15 mouse cellular contexts compared by ENCODE assay signal in the genomic region with DNA sequence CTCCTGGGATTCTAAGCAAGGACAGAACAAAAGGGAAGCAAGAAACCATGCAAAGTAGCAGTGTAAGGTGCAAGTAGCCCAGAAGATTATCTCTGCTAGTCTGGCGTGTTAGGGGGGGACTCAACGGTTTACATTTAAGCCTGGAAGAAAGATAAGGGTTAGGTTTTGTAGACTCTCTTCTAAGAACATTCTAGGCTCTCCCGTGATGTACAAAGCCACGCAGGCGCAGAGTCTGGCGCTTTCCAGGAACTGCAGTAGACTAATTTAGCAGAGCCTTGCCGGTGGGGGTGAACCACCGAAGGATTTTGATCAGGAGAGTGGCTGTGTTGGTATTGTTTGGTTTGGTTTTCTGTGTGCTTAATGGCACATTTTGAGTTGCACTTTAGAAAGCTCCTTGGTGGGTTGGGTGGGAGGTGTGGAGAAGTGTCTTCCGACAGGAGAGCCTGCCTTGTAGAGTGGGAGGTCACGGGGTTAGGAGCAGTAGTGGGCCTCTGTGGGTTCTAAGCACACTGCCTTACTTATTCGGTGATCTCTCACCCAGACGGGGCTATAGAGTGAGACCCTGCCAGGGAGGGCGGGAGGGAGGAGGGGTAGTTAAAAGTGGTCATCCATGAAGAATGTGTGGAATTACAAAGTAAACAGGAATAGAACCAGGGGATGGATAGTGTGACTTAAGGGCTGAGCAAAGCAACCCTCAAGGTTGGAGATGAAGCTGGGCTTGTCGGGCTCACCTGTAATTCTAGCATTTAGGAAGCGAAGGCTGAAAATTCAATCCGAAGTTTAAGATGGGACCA. TPM values are rescaled to one million over a fixed set of nuclear protein-coding genes. Genes with fewer than 3 reads are reported as not detected.
A peak's percentile ranks its signal among the peaks of the same experiment; 100 is the strongest.
DNase-seq lines count a peak whose midpoint lies in the region; ATAC-seq and TF ChIP-seq lines count a peak whose summit lies in the region.
"Had no signal": no experiment of that assay in that cellular context is flagged by ENCODE, and none has a peak within 500 bp of the region (broad histone marks: within the 10 kb centered on the region; RNA-seq: fewer than 3 reads in every experiment).

No protein-coding gene starts in this region.

- no peak overlapping the region for H3K4me2 ChIP-seq in kidney, embryonic 14.5 days (replicated peaks; ENCODE audit: low read depth, low read length)
- H3K4me2 ChIP-seq in neural tube, embryonic 13.5 days = no peak overlapping the region
- H3K4me2 ChIP-seq in heart, postnatal 0 days (ENCODE audit: low read depth, low read length) = no peak overlapping the region
- H3K4me2 ChIP-seq: embryonic facial prominence, embryonic 15.5 days; limb, embryonic 12.5 days had no signal

- WGBS in kidney, embryonic 14.5 days = 44% methylated on average over 16 of the region's 16 CpGs
- WGBS in neural tube, embryonic 13.5 days = 78% methylated on average over 16 of the region's 16 CpGs
- 52% methylated on average over 16 of the region's 16 CpGs for WGBS in heart, postnatal 0 days

- no peak for TF ChIP-seq CTCF in heart, postnatal 0 days (IDR thresholded peaks at IDR 0.05; ENCODE audit: low read depth)

- no peak overlapping the region for H3K4me3 ChIP-seq in kidney, embryonic 14.5 days (ENCODE audit: low read length)
- H3K4me3 ChIP-seq in neural tube, embryonic 13.5 days = no peak overlapping the region
- no peak overlapping the region for H3K4me3 ChIP-seq in heart, postnatal 0 days (ENCODE audit: low read depth, low read length)
- H3K4me3 ChIP-seq: embryonic facial prominence, embryonic 15.5 days; limb, embryonic 12.5 days had no signal

- ATAC-seq in kidney, embryonic 14.5 days (ENCODE audit: low FRiP score, low TSS enrichment) = peak; percentile 80
- ATAC-seq in neural tube, embryonic 13.5 days (ENCODE audit: low read depth) = no peak
- ATAC-seq in heart, postnatal 0 days (ENCODE audit: insufficient read depth, low read depth) = no peak
- ATAC-seq: forebrain, embryonic 16.5 days had no signal

- H3K9me3 ChIP-seq in kidney, embryonic 14.5 days (ENCODE audit: control insufficient read depth, low read length) = no peaks in the 10 kb centered on the region
- H3K9me3 ChIP-seq in neural tube, embryonic 13.5 days = no peaks in the 10 kb centered on the region
- no peaks in the 10 kb centered on the region for H3K9me3 ChIP-seq in heart, postnatal 0 days (replicated peaks; ENCODE audit: control insufficient read depth, low read length)
- H3K9me3 ChIP-seq: embryonic facial prominence, embryonic 15.5 days; limb, embryonic 12.5 days had no signal

- no peak overlapping the region for H3K9ac ChIP-seq in kidney, embryonic 14.5 days (ENCODE audit: low read depth, low read length)
- peak overlapping the region; percentile 22; the same call in 1 of the 2 replicates for H3K9ac ChIP-seq in neural tube, embryonic 13.5 days
- 0 out of 2 replicates have a peak overlapping the region, but pooled peaks have one; percentile 22 for H3K9ac ChIP-seq in heart, postnatal 0 days (replicated peaks; ENCODE audit: low read depth, low read length)
- H3K9ac ChIP-seq: embryonic facial prominence, embryonic 15.5 days; limb, embryonic 12.5 days had no signal

- H3K4me1 ChIP-seq in kidney, embryonic 14.5 days (ENCODE audit: control insufficient read depth, insufficient read depth, low read length) = peaks cover 31% of the 10 kb centered on the region
- peaks cover 28% of the 10 kb centered on the region for H3K4me1 ChIP-seq in neural tube, embryonic 13.5 days (replicated peaks)
- peaks cover 17% of the 10 kb centered on the region for H3K4me1 ChIP-seq in heart, postnatal 0 days (ENCODE audit: control insufficient read depth, insufficient read depth)

- H3K27me3 ChIP-seq in kidney, embryonic 14.5 days (ENCODE audit: control insufficient read depth, insufficient read depth, low read length) = no peaks in the 10 kb centered on the region
- peaks cover 9% of the 10 kb centered on the region for H3K27me3 ChIP-seq in neural tube, embryonic 13.5 days
- no peaks in the 10 kb centered on the region for H3K27me3 ChIP-seq in heart, postnatal 0 days (ENCODE audit: control insufficient read depth, insufficient read depth, low read length)
- H3K27me3 ChIP-seq: embryonic facial prominence, embryonic 15.5 days had no signal

- peak overlapping the region; percentile 70 for H3K27ac ChIP-seq in kidney, embryonic 14.5 days (ENCODE audit: low read depth, low read length)
- H3K27ac ChIP-seq in neural tube, embryonic 13.5 days (replicated peaks) = no peak overlapping the region
- H3K27ac ChIP-seq in heart, postnatal 0 days (ENCODE audit: low read depth) = peak overlapping the region; percentile 30; the same call in 1 of the 2 replicates
- H3K27ac ChIP-seq: embryonic facial prominence, embryonic 15.5 days; limb, embryonic 12.5 days had no signal

- H3K36me3 ChIP-seq in kidney, embryonic 14.5 days (ENCODE audit: control insufficient read depth, insufficient read depth, low read length) = peaks cover 32% of the 10 kb centered on the region
- H3K36me3 ChIP-seq in neural tube, embryonic 13.5 days = peaks cover 75% of the 10 kb centered on the region
- H3K36me3 ChIP-seq in heart, postnatal 0 days (replicated peaks; ENCODE audit: control insufficient read depth, insufficient read depth, low read length) = peaks cover 36% of the 10 kb centered on the region

- TF ChIP-seq EP300 in heart, postnatal 0 days (IDR thresholded peaks at IDR 0.05; ENCODE audit: low read depth) = no peak

- no peak for DNase-seq in kidney, postnatal 25 days
- DNase-seq in neural tube, embryonic 10.5 days (ENCODE audit: extremely low spot score, low spot score) = no peak
- DNase-seq in heart, postnatal 0 days (ENCODE audit: low spot score) = no peak
- peak; percentile 68 for DNase-seq in yolk sac, embryonic 10.5 days (ENCODE audit: low spot score)
- no peak for DNase-seq in adrenal gland, adult 8-10 months
- no peak for DNase-seq in adrenal gland, adult 2 months
- DNase-seq: cerebellum, postnatal 10 days; layer of hippocampus, adult 9-11 months; midbrain, embryonic 14.5 days had no signal

RNA-seq across cellular contexts. Expression of a gene that starts 11.5 kb away (rescaled TPM):
- 0.24 and 0.38 TPM in 2 replicates for polyA plus RNA-seq in kidney, embryonic 14.5 days (2014; fragmentation: Nextera tagmentation; extraction: Ambion mirVana)
- 0.32 and 0.59 TPM in 2 replicates for polyA plus RNA-seq in neural tube, embryonic 13.5 days (2015; fragmentation: Nextera tagmentation; extraction: Ambion mirVana)
- not detected in 2 replicates for total RNA-seq in heart, postnatal 0 days (2014; rRNA removed; ENCODE audit: low replicate concordance)
- polyA plus RNA-seq in heart, postnatal 0 days (2015; fragmentation: Nextera tagmentation; extraction: Ambion mirVana) = 0.14 and 0.25 TPM in 2 replicates
- not detected for total RNA-seq in adrenal gland, adult 8-10 months (2022)
- not detected for total RNA-seq in adrenal gland, adult 2 months (2021)
- 0.52 TPM in 1 of 2 replicates, not detected in the other for polyA plus RNA-seq in adrenal gland, adult 2 months (2012; rRNA removed)
- total RNA-seq: granulocyte monocyte progenitor cell, adult 5-6 weeks had no signal
- polyA plus RNA-seq: limb, embryonic 12.5 days had no signal

RNA-seq across cellular contexts. Expression of a gene that starts 24.3 kb away (rescaled TPM):
- 11.4 and 14.9 TPM in 2 replicates for polyA plus RNA-seq in kidney, embryonic 14.5 days (2014; fragmentation: Nextera tagmentation; extraction: Ambion mirVana)
- 10.8 and 14.4 TPM in 2 replicates for polyA plus RNA-seq in neural tube, embryonic 13.5 days (2015; fragmentation: Nextera tagmentation; extraction: Ambion mirVana)
- total RNA-seq in heart, postnatal 0 days (2014; rRNA removed; ENCODE audit: low replicate concordance) = 51.3 and 55.5 TPM in 2 replicates
- polyA plus RNA-seq in heart, postnatal 0 days (2015; fragmentation: Nextera tagmentation; extraction: Ambion mirVana) = 3.9 and 5.1 TPM in 2 replicates
- 10 to 100 TPM; 55.1 to 64.9 (median 59.3) TPM for total RNA-seq in adrenal gland, adult 8-10 months (2022)
- 10 to 100 TPM; 60.1 to 73.3 TPM for total RNA-seq in adrenal gland, adult 2 months (2021)
- polyA plus RNA-seq in adrenal gland, adult 2 months (2012; rRNA removed) = 124 and 142 TPM in 2 replicates

RNA-seq across cellular contexts. Expression of a gene that starts 35.7 kb away (rescaled TPM):
- polyA plus RNA-seq in kidney, embryonic 14.5 days (2014; fragmentation: Nextera tagmentation; extraction: Ambion mirVana) = 8.9 and 11.2 TPM in 2 replicates
- 74.5 and 79.3 TPM in 2 replicates for polyA plus RNA-seq in neural tube, embryonic 13.5 days (2015; fragmentation: Nextera tagmentation; extraction: Ambion mirVana)
- total RNA-seq in heart, postnatal 0 days (2014; rRNA removed; ENCODE audit: low replicate concordance) = 32.2 and 34.9 TPM in 2 replicates
- 7.2 and 8.0 TPM in 2 replicates for polyA plus RNA-seq in heart, postnatal 0 days (2015; fragmentation: Nextera tagmentation; extraction: Ambion mirVana)
- 10 to 100 TPM; 38.8 to 46.9 (median 43.2) TPM for total RNA-seq in adrenal gland, adult 8-10 months (2022)
- 10 to 100 TPM; 38.0 to 44.3 TPM for total RNA-seq in adrenal gland, adult 2 months (2021)
- polyA plus RNA-seq in adrenal gland, adult 2 months (2012; rRNA removed) = 37.9 and 49.6 TPM in 2 replicates

RNA-seq across cellular contexts. Expression of a gene that starts 37.0 kb away (rescaled TPM):
- 5.1 and 5.2 TPM in 2 replicates for polyA plus RNA-seq in kidney, embryonic 14.5 days (2014; fragmentation: Nextera tagmentation; extraction: Ambion mirVana)
- polyA plus RNA-seq in neural tube, embryonic 13.5 days (2015; fragmentation: Nextera tagmentation; extraction: Ambion mirVana) = 2.8 and 3.7 TPM in 2 replicates
- total RNA-seq in heart, postnatal 0 days (2014; rRNA removed; ENCODE audit: low replicate concordance) = 0.08 and 0.81 TPM in 2 replicates
- polyA plus RNA-seq in heart, postnatal 0 days (2015; fragmentation: Nextera tagmentation; extraction: Ambion mirVana) = 3.4 TPM in 2 replicates
- 1 to 10 TPM; 1.6 to 5.6 (median 4.9) TPM for total RNA-seq in adrenal gland, adult 8-10 months (2022)
- total RNA-seq in adrenal gland, adult 2 months (2021) = 1 to 10 TPM; 3.0 to 3.3 TPM
- polyA plus RNA-seq in adrenal gland, adult 2 months (2012; rRNA removed) = 3.3 and 3.7 TPM in 2 replicates
